Mouse (Mus musculus) ES-E14 (cell line): Measurements from ENCODE around the gene Ifit1bl2.

ENCODE experiments used
- CHD2 ChIP-seq: IDR thresholded peaks from 2 replicates; pipeline ENCODE4 v1.6.1; 2014; ENCODE audit warnings: mild to moderate bottlenecking, low read depth, low read length, inconsistent platforms
- HCFC1 ChIP-seq: IDR thresholded peaks from 2 replicates; pipeline ENCODE4 v1.6.1; 2012; ENCODE audit warnings: low read length, inconsistent platforms, borderline replicate concordance; ENCODE audit not compliant: insufficient read depth
- MAFK ChIP-seq: IDR thresholded peaks from 2 replicates; pipeline ENCODE4 v1.6.1; 2014; ENCODE audit warnings: mild to moderate bottlenecking, low read depth, low read length, inconsistent platforms; ENCODE audit not compliant: insufficient read depth
- ZC3H11A ChIP-seq: IDR thresholded peaks from 2 replicates; pipeline ENCODE4 v1.6.1; 2012; ENCODE audit warnings: low read depth, mild to moderate bottlenecking, inconsistent platforms, low read length, borderline replicate concordance
- ZNF384 ChIP-seq: IDR thresholded peaks from 2 replicates; pipeline ENCODE4 v1.6.1; 2012; ENCODE audit warnings: low read depth, low read length, inconsistent platforms

DNA sequence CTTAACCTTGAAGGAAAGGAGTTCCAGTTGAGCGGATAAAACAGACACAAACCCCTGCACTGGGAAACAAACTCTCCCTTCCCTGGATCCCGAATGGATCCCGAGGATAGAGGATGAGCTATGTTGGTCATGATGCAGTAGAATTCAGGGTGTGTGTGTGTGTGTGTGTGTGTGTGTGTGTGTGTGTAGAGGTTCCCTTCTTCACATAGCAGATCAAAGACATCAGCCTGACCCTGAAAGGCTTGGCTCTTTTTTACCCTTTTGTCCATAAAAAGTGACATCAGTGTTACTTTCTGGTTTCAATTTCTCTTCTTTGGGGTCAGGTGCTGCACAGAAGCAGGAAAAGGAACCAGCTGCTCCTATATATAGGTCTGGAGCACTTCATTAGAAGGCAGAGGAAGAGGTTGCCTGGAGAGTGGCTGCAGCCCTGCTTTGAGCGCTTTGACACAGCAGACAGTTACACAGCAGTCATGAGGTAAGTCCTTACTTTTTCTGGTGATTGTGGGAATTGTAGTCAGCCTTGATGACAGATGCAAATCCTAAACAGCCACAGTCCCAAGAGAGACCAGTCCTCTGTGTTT is 70.6 kb downstream of the Ifit1bl2 start:
- TF ChIP-seq ZC3H11A (no peak), MAFK (no peak), HCFC1 (no peak), ZNF384 (no peak), CHD2 (no peak)
